Mouse (Mus musculus): ENCODE measurements around the gene Ppp4r1.

- TF ChIP-seq CTCF (IDR thresholded peaks at IDR 0.05; ENCODE audit: low read depth) (no peak), EP300 (IDR thresholded peaks at IDR 0.05; ENCODE audit: low read depth) (no peak)
These were observed 44.8 kb upstream of the Ppp4r1 start for GRCm38 (mm10) chr17:65737622-65738021.
